Mouse (Mus musculus): ENCODE results near the gene Hmg20a.
A peak's percentile ranks its signal among the peaks of the same experiment; 100 is the strongest.

- TF ChIP-seq CTCF (IDR thresholded peaks at IDR 0.05; ENCODE audit: low read depth) = peak; percentile 56
- TF ChIP-seq EP300 (optimal IDR thresholded peaks at IDR 0.05) = no peak
Observed at GRCm38 (mm10) chr9:56534727-56535126, 116.3 kb downstream of the Hmg20a start.

All from stomach, postnatal 0 days (tissue).